In genomic region chr15:96802729-96803053, GRCm38 (mm10) we compare ENCODE assay signal across 16 mouse cellular contexts.
DNase-seq lines count a peak whose midpoint lies in the region; ATAC-seq and TF ChIP-seq lines count a peak whose summit lies in the region.
"Had no signal": no experiment of that assay in that cellular context is flagged by ENCODE, and none has a peak within 500 bp of the region (broad histone marks: within the 10 kb centered on the region; RNA-seq: fewer than 3 reads in every experiment).

No protein-coding gene starts in this region.

- H3K4me2 ChIP-seq in heart, embryonic 13.5 days = peak overlapping the region; percentile 18
- H3K4me2 ChIP-seq in lung, embryonic 16.5 days (ENCODE audit: low read depth, low read length) = no peak overlapping the region
- no peak overlapping the region for H3K4me2 ChIP-seq in liver, postnatal 0 days (ENCODE audit: low read depth, low read length)
- H3K4me2 ChIP-seq in hindbrain, embryonic 12.5 days (replicated peaks) = no peak overlapping the region
- H3K4me2 ChIP-seq: embryonic facial prominence, embryonic 15.5 days; forebrain, embryonic 12.5 days; kidney, embryonic 15.5 days had no signal

- DNase-seq in heart, adult 18-20 months = no peak
- no peak for DNase-seq in lung, postnatal 14 days
- DNase-seq in liver, postnatal 0 days = no peak
- DNase-seq in spleen, postnatal 14 days (ENCODE audit: low spot score in 2 of 2) = no peak
- DNase-seq: cerebellum, adult 9-11 months; embryo, embryonic 11 days; gastrocnemius, postnatal 36 days; layer of hippocampus, postnatal 36 days; thymus, postnatal 25 days had no signal

- 36% methylated on average over 1 of the region's 1 CpGs for WGBS in heart, embryonic 13.5 days
- 42% methylated on average over 1 of the region's 1 CpGs for WGBS in lung, embryonic 16.5 days
- WGBS in liver, postnatal 0 days (ENCODE audit: insufficient replicate concordance) = 30% methylated on average over 1 of the region's 1 CpGs
- WGBS in hindbrain, embryonic 12.5 days = 77% methylated on average over 1 of the region's 1 CpGs

- H3K27ac ChIP-seq in heart, embryonic 13.5 days (replicated peaks) = peak overlapping the region; percentile 81
- H3K27ac ChIP-seq in lung, embryonic 16.5 days (ENCODE audit: low read length) = peak overlapping the region; percentile 76
- peak overlapping the region; percentile 24 for H3K27ac ChIP-seq in liver, postnatal 0 days (ENCODE audit: low read depth)
- no peak overlapping the region for H3K27ac ChIP-seq in hindbrain, embryonic 12.5 days
- H3K27ac ChIP-seq: embryonic facial prominence, embryonic 15.5 days; forebrain, embryonic 12.5 days; kidney, embryonic 15.5 days had no signal

- TF ChIP-seq CTCF in liver, postnatal 0 days (IDR thresholded peaks at IDR 0.05; ENCODE audit: low read depth) = no peak

- no peak for TF ChIP-seq EP300 in liver, postnatal 0 days (IDR thresholded peaks at IDR 0.05; ENCODE audit: low read depth)

- no peak overlapping the region for H3K9ac ChIP-seq in heart, embryonic 13.5 days
- no peak overlapping the region for H3K9ac ChIP-seq in lung, embryonic 16.5 days (ENCODE audit: low read length)
- H3K9ac ChIP-seq in liver, postnatal 0 days (replicated peaks) = no peak overlapping the region
- H3K9ac ChIP-seq in hindbrain, embryonic 12.5 days = no peak overlapping the region
- H3K9ac ChIP-seq: embryonic facial prominence, embryonic 15.5 days; forebrain, embryonic 12.5 days; kidney, embryonic 15.5 days had no signal

- no peaks in the 10 kb centered on the region for H3K9me3 ChIP-seq in heart, embryonic 13.5 days
- no peaks in the 10 kb centered on the region for H3K9me3 ChIP-seq in lung, embryonic 16.5 days (ENCODE audit: control insufficient read depth, low read length)
- H3K9me3 ChIP-seq in liver, postnatal 0 days (ENCODE audit: low read length) = no peaks in the 10 kb centered on the region
- no peaks in the 10 kb centered on the region for H3K9me3 ChIP-seq in hindbrain, embryonic 12.5 days (replicated peaks)
- H3K9me3 ChIP-seq: embryonic facial prominence, embryonic 15.5 days; forebrain, embryonic 12.5 days; kidney, embryonic 15.5 days; megakaryocyte, embryonic 14.5 days had no signal

- H3K36me3 ChIP-seq in heart, embryonic 13.5 days = no peaks in the 10 kb centered on the region
- H3K36me3 ChIP-seq in lung, embryonic 16.5 days (ENCODE audit: control insufficient read depth, insufficient read depth, low read length) = no peaks in the 10 kb centered on the region
- H3K36me3 ChIP-seq in liver, postnatal 0 days (replicated peaks; ENCODE audit: insufficient read depth, low read length) = no peaks in the 10 kb centered on the region
- no peaks in the 10 kb centered on the region for H3K36me3 ChIP-seq in hindbrain, embryonic 12.5 days
- H3K36me3 ChIP-seq: embryonic facial prominence, embryonic 15.5 days; forebrain, embryonic 12.5 days; kidney, embryonic 15.5 days had no signal

- peaks cover 40% of the 10 kb centered on the region for H3K4me1 ChIP-seq in heart, embryonic 13.5 days
- peaks cover 18% of the 10 kb centered on the region for H3K4me1 ChIP-seq in lung, embryonic 16.5 days (replicated peaks; ENCODE audit: control insufficient read depth, insufficient read depth, low read length)
- peaks cover 15% of the 10 kb centered on the region for H3K4me1 ChIP-seq in liver, postnatal 0 days (ENCODE audit: insufficient read depth)
- no peaks in the 10 kb centered on the region for H3K4me1 ChIP-seq in hindbrain, embryonic 12.5 days
- H3K4me1 ChIP-seq: embryonic facial prominence, embryonic 15.5 days; forebrain, embryonic 12.5 days had no signal

- no peak; the same call in 1 of the 2 replicates for ATAC-seq in heart, embryonic 13.5 days (ENCODE audit: extremely low read depth, insufficient number of reproducible peaks, low FRiP score, low TSS enrichment)
- no peak for ATAC-seq in lung, embryonic 16.5 days (ENCODE audit: low read depth)
- ATAC-seq in liver, postnatal 0 days = peak; percentile 57; the same call in 1 of the 2 replicates
- no peak for ATAC-seq in hindbrain, embryonic 12.5 days (ENCODE audit: low FRiP score)

- no peak overlapping the region for H3K4me3 ChIP-seq in heart, embryonic 13.5 days
- no peak overlapping the region for H3K4me3 ChIP-seq in lung, embryonic 16.5 days (ENCODE audit: low read length)
- no peak overlapping the region for H3K4me3 ChIP-seq in liver, postnatal 0 days (ENCODE audit: low read depth, low read length)
- H3K4me3 ChIP-seq in hindbrain, embryonic 12.5 days = no peak overlapping the region
- H3K4me3 ChIP-seq: embryonic facial prominence, embryonic 15.5 days; forebrain, embryonic 12.5 days; kidney, embryonic 15.5 days; megakaryocyte, embryonic 14.5 days had no signal

- no peaks in the 10 kb centered on the region for H3K27me3 ChIP-seq in heart, embryonic 13.5 days (replicated peaks)
- H3K27me3 ChIP-seq in lung, embryonic 16.5 days (ENCODE audit: control insufficient read depth, insufficient read depth, low read depth, low read length) = no peaks in the 10 kb centered on the region
- no peaks in the 10 kb centered on the region for H3K27me3 ChIP-seq in liver, postnatal 0 days (ENCODE audit: insufficient read depth, low read length)
- H3K27me3 ChIP-seq in hindbrain, embryonic 12.5 days = no peaks in the 10 kb centered on the region
- H3K27me3 ChIP-seq: embryonic facial prominence, embryonic 15.5 days; forebrain, embryonic 12.5 days; kidney, embryonic 15.5 days; megakaryocyte, embryonic 14.5 days had no signal
